Mouse (Mus musculus) urinary bladder, adult 2 months (tissue): Measurements from ENCODE around the gene Wdr25. TPM values are rescaled to one million over a fixed set of nuclear protein-coding genes. Genes with fewer than 3 reads are reported as not detected.
A peak's percentile ranks its signal among the peaks of the same experiment; 100 is the strongest.

Experiments used
- DNase-seq: peaks from one replicate; pipeline ENCODE4 v3.0.0; 2022; ENCODE audit warnings: low spot score
- polyA plus RNA-seq: library from polyadenylated mRNA; depleted of rRNA; stranded (reverse); fragments of >200 nt; gene quantifications from 2 replicates; pipeline ENCODE4 v1.2.3, GENCODE M21; 2012

Gene Wdr25
- polyA plus RNA-seq, 1 experiment, result 13.6 TPM

DNA sequence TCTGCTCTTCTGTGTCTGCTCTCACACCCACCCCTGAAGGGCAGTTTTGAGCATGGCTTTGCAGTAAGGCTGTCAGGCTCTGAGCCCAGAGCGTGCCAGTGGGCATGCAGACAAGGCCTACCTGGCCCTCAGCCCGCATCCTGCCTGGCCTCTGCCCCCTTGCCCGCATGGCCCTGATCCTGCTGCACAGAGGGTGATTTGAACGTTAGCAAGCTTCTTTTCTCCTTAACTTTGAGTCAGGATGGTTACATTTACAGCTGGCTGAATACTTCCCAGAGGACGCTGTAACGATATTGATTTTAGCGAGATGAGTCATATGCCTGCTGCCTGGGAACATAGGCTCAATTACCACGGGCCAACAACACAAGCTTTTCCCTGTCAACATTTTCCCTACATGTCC lies 91.0 kb downstream of the Wdr25 start:
- DNase-seq, result no peak

DNA sequence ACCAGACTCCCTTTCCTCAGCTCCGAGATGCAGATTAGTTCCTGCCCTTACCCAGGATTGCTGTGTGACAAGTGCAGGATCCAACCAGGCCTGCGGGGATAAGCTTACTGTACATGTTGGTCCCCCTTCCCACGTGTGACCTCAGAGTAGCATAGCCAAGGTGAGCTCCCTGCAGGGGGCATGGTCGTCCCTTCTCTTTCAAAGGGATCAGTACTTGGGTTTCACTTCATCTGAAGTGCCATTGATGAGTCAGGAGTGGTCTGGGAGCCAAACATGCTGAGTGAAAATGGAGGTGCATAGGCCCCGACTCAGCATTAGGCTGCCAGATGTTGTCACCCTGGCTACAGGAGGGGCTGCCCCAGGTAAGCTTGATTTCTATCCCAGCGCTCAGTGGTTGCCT lies 91.6 kb downstream of the Wdr25 start:
- no peak for DNase-seq

DNA sequence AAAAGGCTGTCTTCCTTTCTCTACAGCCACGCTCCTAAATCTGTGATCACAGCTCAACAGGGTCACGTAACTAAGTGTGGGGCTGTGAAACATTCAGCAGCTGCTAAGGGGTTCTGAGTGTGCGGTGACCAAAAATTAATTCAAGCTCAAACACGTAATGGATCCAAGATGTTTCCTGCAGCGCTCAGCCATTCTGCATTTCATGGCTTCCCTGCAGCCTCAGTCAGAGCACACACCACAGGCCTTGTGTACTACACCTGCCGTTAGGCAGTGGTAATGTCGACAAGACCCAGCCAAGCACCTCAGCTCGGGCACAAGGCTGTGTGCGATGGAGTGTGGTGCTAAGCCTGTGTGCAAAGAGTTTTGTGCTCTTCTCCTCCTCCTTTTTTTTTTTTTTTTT lies 94.0 kb downstream of the Wdr25 start:
- DNase-seq, result no peak

DNA sequence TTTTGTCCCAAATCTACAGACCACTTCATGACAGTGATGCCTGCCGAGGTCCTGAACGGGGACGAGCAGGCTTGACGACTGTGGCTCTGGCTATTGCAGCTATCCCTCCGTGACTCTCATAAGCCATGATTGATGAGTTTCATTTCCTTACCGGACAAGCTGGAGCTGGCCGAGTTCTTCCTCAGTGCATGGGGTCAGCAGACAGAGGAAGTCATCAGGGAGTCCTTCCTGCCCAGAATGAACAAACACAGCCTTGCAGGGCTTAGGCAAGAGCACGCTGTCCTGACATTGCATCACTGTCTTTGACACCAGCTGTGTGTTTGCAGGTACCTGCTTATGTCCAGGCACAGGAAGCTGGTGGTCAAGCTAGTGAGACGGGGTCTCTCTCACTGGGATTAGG lies 97.0 kb downstream of the Wdr25 start:
- no peak for DNase-seq

DNA sequence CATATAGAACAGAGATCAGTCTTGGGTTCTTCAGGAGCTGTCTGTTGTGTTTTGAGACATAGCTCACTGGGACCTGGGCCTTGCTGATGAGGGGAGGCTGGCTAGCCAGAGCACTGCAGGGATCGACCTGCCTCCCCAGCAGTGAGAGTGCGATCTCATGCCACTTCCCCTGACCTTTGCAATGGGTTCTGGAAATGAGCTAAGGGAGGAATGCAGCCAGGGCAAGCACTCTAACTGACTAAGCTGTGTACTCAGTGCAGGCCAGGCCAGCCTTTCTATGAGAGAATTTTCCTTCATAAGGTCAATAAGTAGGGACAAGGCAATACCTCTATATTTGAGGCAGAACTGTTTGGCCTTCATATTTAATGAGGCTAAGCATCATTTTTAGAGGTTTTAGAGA lies 99.6 kb downstream of the Wdr25 start:
- DNase-seq, result no peak

DNA sequence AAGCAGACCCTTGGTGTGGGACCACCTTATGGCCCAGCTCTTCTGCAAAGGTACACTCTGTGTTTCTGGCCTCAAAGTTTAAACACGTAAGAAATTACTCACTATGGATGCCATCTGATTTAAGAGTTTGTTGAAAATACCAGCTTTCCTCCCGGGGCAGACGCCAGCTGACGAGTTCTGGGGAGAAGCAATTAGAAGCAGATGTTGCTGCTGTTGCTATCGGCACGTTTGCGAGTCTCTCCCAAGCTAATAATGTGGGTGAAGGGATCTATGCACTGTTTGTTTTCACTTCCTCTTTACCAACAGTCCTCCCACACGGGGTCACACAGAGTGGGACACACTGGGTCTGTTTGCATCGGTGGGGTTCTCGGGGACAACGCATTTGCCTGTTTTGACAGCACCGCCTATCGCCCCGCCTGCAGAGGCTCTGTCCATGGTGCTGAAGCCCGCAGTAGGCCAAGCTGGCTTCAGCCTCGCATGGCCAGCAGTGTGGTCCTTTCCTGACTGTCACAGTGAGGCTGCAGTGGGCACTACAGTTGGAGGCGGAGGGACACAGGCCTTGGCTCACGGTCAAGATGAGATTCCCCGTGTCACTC lies 101.1 kb downstream of the Wdr25 start:
- DNase-seq, result peak; percentile 50

DNA sequence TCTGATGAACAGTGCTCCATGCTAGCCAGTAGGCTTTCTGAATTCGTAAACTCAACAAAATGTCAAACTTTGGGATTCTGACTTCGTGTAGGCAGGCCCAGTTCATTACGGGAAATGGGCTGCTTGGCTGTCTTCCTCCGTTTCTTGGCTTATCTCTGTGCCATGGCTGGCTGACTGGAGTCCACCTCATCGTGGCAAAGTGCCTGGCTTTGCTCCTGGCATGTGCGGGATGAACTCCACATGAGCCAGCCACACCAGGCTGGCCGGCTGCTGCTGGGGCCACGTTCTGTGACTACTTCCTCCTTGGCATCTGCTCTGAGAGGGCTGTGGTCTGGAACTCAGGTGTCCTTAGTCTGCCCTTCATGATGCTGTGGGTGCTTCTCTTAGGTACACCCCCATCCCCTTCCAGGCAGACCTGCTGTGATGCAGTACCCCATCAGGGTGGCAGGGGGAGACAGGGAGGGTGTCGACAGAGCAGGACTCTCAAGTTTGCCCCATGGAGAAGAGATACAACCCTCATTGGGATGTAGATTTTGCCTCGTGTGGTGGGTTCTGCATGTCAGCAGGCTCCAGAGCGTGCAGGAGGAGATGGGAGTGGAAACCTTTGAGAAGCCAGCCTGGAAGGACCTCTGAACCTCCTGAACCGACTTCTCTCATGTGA lies 102.7 kb downstream of the Wdr25 start:
- DNase-seq, result no peak

DNA sequence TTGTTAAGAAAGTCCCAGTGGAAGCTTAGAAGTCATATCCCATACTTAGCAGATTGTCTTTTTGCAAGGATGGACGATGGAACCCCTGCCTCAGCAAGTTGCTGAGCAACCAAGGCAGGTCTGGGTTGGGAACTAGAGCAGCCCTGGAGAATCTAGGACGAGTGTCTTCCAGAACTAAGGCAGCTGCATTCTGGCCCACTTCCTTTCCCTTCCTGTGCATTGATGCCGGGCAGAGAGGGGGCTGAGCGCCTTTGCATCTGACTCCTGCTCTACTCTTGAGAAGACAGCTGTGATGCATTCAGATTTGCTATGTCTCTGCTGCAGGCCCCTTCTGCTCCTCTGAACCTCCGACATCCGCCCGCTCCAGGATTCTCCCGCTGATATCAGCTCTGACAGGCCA lies 103.8 kb downstream of the Wdr25 start:
- no peak for DNase-seq

DNA sequence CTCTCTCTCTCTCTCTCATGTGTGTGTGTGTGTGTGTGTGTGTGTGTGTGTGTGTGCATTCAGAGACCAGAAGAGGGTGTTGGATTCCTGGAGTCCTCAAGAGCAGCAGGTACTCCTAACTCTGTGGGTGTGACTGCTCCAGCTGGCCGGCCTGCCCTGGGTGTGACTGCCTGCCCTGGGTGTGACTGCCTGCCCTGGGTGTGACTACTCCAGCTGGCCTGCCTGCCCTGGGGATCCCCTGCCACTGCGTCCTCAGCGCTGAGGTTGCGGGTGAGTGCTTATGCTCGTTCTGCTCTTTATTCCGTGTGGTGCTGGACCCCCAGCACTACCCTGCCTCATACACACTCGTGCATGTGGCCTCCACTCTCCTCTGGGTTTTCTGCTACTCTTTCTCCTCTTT lies 109.5 kb downstream of the Wdr25 start:
- no peak for DNase-seq

DNA sequence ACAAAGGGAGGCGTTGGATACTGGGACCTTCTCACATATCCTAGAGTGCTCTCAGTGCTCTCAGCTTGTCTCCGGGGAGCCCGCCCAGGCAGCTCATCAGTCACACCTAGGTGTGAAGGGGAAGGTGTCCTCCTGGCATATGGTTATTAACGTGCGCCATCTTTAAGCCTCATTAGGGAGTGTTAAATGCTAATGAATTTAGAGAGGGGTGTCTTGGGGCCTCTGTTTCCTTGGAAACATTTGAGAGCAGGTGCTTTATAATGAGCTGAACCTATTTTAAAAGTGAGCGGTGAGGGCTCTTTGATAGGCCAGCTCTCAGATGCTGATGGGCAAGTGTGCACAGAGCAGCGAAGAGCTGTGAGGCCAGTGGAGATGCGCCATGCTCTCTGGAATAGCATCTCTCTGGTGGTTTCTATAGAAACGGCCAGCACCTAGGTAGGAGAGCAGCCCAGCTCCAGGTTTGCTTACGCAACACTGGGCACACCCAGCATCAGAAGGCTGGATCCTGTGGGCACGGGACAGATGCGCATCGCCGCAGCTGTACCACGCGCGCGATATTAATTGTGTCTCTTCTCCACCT lies 116.7 kb downstream of the Wdr25 start:
- no peak for DNase-seq

DNA sequence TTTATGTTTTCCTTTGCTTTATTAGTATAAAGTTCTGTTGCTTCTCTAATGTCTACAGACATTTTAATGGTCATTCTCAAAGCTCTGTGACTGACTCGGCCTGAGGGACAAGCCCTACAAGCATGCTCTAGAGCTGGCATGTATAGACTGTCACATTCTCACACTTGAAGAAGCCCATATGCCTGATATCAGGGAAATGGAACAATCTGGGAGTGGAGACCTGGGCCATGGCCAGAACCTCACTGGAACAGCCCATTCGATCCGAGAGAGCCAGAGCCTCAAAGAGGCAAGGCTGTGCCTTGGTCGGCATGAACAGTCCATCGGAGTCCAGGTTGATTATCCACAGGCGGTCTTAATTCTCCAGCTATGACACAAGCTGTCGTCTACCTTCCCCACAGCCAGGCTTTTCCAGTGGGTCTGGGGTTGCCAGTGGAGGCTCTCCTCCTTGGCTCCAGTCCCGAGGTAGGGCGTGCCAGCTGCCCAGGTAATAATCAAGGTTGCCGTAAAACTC lies 128.8 kb downstream of the Wdr25 start:
- no peak for DNase-seq

DNA sequence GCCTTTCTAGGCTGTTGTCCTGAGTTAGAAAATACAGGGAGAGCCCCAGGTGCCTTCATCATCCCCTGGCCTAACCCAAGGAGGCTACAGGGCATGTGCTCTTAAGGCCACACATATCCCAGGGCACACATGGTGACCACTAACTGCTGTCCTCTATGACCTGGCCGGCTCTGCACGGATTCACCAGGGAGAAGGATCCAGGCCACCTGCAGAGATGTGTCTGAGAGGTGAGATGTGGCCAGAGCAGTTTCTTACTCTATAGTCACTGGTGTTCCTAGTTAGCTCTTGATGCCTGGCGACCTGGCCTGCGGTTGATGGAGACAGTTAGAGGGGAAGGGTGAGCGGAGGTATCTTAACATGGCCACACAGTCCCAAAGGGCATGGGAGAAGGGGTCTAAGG lies 129.5 kb downstream of the Wdr25 start:
- DNase-seq, result no peak

DNA sequence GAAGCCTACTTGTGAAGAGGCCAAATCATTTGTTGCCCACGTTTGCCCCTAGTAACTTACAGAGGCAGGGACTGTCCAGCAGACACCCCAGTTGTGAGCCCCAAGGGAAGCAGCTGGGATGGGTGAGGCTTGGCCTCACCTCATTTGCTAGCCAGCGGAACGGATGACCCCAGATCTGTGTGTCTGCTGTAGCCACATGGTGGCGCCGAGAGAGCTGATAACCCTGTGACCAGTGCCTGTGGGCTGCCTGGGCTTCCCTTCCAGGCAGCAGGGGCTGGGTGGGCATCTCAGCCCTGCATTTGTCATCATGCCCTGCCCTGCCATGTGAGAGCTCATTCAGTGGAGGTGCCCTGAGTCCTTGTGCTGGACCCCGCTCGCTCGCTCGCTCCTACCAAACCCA lies 130.3 kb downstream of the Wdr25 start:
- DNase-seq, result no peak

DNA sequence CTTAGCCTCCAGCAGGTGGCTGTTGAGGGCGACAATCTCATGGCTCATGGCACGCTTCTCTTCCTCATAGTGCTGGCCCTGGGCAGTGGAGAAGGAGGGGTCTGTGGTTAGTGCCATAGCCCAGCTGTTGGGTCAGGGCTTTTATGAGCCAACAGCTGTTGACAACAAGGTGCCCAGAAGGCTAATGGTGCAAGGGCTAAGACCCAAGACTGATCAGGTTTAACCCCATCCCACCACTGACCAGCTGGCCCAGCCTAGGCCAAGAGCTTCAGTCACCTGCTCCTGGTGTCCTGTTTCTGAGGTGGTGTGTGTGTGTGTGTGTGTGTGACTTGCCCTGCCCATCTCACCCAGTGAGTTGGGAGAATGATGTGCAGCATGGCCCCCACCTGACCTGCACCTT lies 143.6 kb downstream of the Wdr25 start:
- DNase-seq, result no peak

DNA sequence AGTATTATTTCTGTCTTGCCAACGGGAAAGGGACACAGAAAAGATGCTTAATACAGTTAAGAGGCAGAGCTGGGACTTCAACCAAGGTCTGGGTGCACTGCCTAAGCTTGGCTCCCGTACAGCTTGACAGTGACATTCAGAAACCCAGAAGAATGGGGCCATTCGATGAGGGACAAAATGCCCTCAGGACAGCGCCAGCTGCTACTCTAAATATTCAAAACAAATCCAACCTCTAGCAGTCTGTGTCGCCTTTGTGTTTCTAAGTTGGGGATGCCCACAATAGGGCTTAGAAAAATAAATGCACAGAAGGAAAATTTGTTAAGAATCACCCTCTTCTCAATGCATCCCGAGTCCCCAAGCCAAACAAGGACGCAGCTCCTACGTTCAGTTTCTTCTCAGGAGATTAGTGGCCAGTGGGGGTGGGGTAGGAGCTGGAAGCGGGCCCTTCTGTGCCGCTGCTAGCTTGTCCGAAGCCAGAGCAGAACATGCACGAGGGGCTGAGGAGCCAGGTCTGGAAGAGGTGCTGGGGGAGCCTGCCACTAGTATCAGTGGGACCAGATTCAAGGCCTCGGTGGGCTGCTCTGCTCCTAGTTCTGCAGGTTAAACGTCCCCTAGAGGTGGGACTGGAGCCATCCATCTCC lies 144.9 kb downstream of the Wdr25 start:
- no peak for DNase-seq

DNA sequence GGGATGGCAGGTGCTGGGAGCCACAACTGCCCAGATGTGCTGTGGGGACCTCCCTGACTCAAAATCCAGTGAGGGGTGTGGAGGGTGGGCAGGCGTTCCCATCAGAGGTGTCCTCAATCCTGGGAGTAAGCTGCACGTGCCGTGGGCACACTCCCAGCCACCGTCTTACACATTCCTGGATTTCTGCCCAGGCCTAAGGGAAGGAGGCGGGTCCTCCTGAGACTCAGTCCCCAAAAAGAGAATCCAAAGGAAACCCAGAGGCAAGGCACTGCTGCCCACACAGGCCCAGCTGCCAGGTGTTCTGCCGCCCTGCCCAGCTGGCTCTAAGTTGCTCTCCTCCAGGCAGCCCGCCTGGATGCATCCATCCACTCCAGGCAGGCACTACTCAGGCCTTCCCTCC lies 145.9 kb downstream of the Wdr25 start:
- no peak for DNase-seq

DNA sequence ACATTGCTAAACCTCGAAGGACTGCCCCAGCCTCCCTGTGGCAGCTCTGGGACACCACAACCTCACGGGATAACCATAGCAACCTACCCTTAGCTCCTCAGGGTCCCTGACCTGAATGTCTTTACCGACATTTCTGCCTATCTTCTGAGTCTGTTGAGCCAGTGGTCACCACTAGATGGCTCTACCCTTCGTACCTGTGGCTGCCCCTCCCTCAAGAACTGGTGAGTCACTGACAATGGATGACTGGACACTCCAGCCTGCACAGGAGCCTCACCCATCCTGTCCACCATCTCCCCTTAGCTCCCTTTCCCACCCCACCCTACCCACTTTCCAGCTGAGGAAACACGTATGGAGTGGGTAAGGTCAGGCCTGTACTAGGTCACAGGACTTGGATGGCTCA lies 151.1 kb downstream of the Wdr25 start:
- no peak for DNase-seq

DNA sequence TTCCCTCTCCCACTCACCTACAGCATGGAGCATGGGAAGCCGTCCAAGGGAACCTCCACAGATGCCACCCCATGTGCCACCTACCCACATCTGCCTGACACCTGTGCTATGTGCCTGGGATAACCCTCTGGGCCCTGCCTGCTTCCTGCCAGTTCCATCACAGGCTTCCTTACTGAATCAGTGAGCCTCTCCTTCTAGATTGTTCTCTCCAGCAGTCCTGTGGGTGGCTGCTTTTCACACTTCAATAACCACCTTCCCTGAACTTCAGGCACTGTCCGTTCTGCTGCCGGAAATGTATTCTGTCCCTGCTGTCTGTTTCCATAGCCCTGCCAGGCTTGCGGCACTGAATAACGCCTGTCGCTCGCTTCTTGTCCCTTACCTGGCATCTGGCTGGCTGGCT lies 152.2 kb downstream of the Wdr25 start:
- no peak for DNase-seq

DNA sequence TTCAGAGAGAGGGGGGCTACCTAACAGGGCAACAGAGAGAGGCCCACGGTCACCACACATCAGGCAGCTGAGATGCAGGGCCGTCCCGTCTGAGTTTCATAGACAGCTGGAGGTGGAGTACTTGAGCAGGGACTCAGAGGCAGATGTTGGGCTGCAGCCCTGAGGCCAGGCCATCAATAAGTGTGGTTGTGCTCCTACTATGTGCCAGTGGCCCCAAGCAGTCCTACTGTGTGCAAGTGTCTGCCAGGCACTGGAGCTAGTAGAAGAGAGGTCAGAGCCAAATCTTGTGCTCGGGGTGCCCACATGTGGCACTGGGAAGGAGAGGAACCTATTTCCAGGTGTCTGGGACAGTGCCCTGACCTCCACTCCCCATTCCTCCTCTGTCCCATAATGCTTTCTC lies 156.5 kb downstream of the Wdr25 start:
- DNase-seq, result no peak

DNA sequence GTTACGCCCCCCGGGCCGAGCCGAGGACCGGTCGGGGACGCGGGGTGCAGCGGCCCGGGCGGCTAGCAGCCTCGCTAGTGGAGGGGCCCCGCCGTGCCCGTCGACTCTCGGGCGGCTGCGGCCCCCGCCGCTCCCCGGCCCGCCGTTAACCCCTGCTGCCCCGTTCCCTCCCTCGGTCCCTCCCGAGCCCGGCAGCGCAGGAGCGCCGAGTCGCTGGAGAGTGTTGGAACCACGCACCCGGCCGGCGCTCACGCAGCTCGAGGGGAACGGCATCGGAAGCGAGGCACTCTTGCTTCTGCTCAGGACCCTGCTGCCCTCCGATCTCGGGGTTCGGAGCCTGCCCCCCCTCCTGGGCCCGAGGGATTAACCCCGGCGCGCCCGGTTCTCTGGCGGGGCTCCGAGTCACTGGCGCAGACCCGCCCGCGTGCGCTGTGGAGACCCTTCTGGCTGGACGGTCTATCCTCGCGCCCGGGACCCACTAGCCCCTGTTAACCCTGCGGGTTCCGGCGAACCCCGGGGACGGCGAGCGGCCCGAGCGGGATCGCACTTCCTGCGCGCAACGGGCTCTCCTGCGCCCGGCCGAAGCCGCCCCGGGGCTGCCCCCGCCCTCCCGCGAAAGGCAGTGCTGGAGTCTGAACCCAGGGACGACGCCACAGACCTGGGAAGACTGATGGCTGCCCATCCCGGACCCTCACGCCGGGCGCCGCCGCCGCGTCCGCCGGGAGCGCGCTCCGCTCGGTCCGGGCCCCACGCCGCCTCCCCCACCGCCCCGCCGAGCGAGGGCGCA lies 159.8 kb downstream of the Wdr25 start:
- no peak for DNase-seq

DNA sequence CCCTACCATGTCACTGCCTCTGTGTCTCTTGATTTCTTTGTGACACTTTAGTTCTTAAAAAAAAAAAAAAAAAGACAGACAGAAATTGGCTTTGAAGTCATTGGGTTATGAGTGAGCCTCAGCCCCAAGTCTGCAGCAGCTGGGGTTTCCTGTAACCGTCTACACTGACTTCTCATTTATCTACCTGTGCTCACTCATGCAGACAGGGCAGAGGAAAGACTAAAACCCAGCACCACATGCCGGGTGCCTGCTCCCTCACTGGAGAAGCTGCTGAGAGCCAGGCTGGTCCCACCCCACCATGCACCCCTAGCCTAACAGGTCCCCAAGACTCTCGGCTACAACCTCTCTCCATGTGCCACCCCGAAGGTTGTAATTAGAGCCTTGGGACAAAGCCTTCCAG lies 164.3 kb downstream of the Wdr25 start:
- no peak for DNase-seq

DNA sequence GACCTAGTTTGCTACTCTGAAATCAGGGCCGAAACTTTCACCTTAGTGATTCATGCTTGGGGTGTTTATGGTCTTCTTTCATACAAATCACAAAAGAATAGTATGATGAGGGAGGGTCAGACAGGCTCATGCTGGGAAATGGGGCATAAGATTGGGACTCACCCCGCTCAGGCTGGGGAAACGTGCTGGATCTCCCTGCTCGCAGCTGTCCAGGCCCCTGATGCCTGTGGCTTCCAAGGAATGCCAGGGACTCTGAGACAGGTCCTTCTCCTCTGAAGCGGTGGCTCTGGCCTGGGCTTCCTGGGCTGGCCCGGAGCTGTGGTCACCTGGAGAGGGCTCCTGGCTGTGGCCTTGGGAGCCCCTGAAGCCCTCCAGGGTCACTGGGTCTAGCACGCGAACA lies 165.2 kb downstream of the Wdr25 start:
- DNase-seq, result no peak
